Mouse (Mus musculus) ES-E14 (cell line): ENCODE data around the gene Prl4a1. TPM values are rescaled to one million over a fixed set of nuclear protein-coding genes. Genes with fewer than 3 reads are reported as not detected.

Source experiments
- DNase-seq: peaks from one replicate; pipeline ENCODE4 v3.0.0-alpha.2; 2013; ENCODE audit warnings: low read depth, low spot score
- H3K27ac ChIP-seq: 2 replicates; pipeline ENCODE4 v1.5.1; 2012; ENCODE audit warnings: low read depth, mild to moderate bottlenecking, low read length, moderate library complexity, mixed read lengths; ENCODE audit not compliant: poor library complexity, insufficient read depth, severe bottlenecking
- H3K36me3 ChIP-seq: 2 replicates; pipeline ENCODE4 v1.6.1; 2012; ENCODE audit warnings: mild to moderate bottlenecking, low read length, moderate library complexity, mixed read lengths; ENCODE audit not compliant: control insufficient read depth, poor library complexity, insufficient read depth, severe bottlenecking
- H3K4me1 ChIP-seq, 2 experiments: fragments of 150-350 bp in 1 of 2; sonication (generic) in 1 of 2; 2 replicates each; pipeline ENCODE4 v1.6.1; 2012; ENCODE audit warnings: low read length in 2 of 2, mild to moderate bottlenecking in 1 of 2, mixed read lengths in 1 of 2; ENCODE audit not compliant: control insufficient read depth in 2 of 2, insufficient read depth in 2 of 2, poor library complexity in 1 of 2
- H3K4me3 ChIP-seq, 2 experiments: fragments of 150-350 bp in 1 of 2; sonication (generic) in 1 of 2; 2 replicates each; pipeline ENCODE4 v1.5.1; 2012; ENCODE audit warnings: low read length in 2 of 2, low read depth in 1 of 2, mild to moderate bottlenecking in 1 of 2, mixed read lengths in 1 of 2; ENCODE audit not compliant: insufficient read depth in 1 of 2, poor library complexity in 1 of 2, severe bottlenecking in 1 of 2
- H3K9ac ChIP-seq: 2 replicates; pipeline ENCODE4 v1.6.1; 2012; ENCODE audit warnings: low read depth, mild to moderate bottlenecking, low read length, mixed read lengths; ENCODE audit not compliant: poor library complexity, insufficient read depth, severe bottlenecking
- H3K9me3 ChIP-seq: fragments of 150-350 bp; sonication (generic); 2 replicates; pipeline ENCODE4 v1.6.1; 2012; ENCODE audit warnings: low read depth, mild to moderate bottlenecking, low read length; ENCODE audit not compliant: control insufficient read depth, insufficient read depth
- CHD2 ChIP-seq: IDR thresholded peaks from 2 replicates; pipeline ENCODE4 v1.6.1; 2014; ENCODE audit warnings: mild to moderate bottlenecking, low read depth, low read length, inconsistent platforms
- HCFC1 ChIP-seq: IDR thresholded peaks from 2 replicates; pipeline ENCODE4 v1.6.1; 2012; ENCODE audit warnings: low read length, inconsistent platforms, borderline replicate concordance; ENCODE audit not compliant: insufficient read depth
- MAFK ChIP-seq: IDR thresholded peaks from 2 replicates; pipeline ENCODE4 v1.6.1; 2014; ENCODE audit warnings: mild to moderate bottlenecking, low read depth, low read length, inconsistent platforms; ENCODE audit not compliant: insufficient read depth
- ZC3H11A ChIP-seq: IDR thresholded peaks from 2 replicates; pipeline ENCODE4 v1.6.1; 2012; ENCODE audit warnings: low read depth, mild to moderate bottlenecking, inconsistent platforms, low read length, borderline replicate concordance
- ZNF384 ChIP-seq: IDR thresholded peaks from 2 replicates; pipeline ENCODE4 v1.6.1; 2012; ENCODE audit warnings: low read depth, low read length, inconsistent platforms
- in situ Hi-C, 2 experiments: fragments of 600-800 bp; cut with MboI; formaldehyde crosslinking; loops; one replicate each; pipeline ENCODE4 v1.15.1; 2025; ENCODE audit warnings: low sequenced_read_pairs in 2 of 2, inconsistent platforms in 1 of 2; ENCODE audit not compliant: unreplicated experiment in 2 of 2
- total RNA-seq: library from RNA; depleted of rRNA; stranded (reverse); fragments of 300-350 nt; gene quantifications from 2 replicates; pipeline ENCODE4 v1.2.3, GENCODE M21; 2012; rRNA removed

The Prl4a1 gene
- total RNA-seq, 1 experiment: 0.58 TPM

GRCm38 (mm10) chr13:28029330-28029729, 13.3 kb downstream of the Prl4a1 start:
- H3K27ac ChIP-seq: no peak overlapping the region
- H3K36me3 ChIP-seq: no peaks in the 10 kb centered on the region
- no peak overlapping the region for H3K4me3 ChIP-seq
- TF ChIP-seq CHD2 (no peak), HCFC1 (no peak)
- H3K9ac ChIP-seq: no peak overlapping the region
- H3K9me3 ChIP-seq: no peaks in the 10 kb centered on the region
- DNase-seq: no peak
- no peaks in the 10 kb centered on the region for H3K4me1 ChIP-seq
- in situ Hi-C loops: no loop called here

GRCm38 (mm10) chr13:28069315-28069714, 53.3 kb downstream of the Prl4a1 start:
- Histone ChIP-seq H3K4me3 (no peak overlapping the region), H3K9me3 (no peaks in the 10 kb centered on the region), H3K27ac (no peak overlapping the region), H3K9ac (no peak overlapping the region), H3K4me1 (no peaks in the 10 kb centered on the region), H3K36me3 (no peaks in the 10 kb centered on the region)
- no peak for TF ChIP-seq MAFK
- TF ChIP-seq CHD2: no peak
- TF ChIP-seq ZNF384: no peak
- TF ChIP-seq HCFC1: no peak
- no peak for TF ChIP-seq ZC3H11A
- in situ Hi-C loops: no loop called here
- DNase-seq: no peak

Other genes starting within 250 kb of the Prl4a1 start
- gene Prl7c1, start 235.4 kb upstream of the Prl4a1 start, total RNA-seq: not detected in 2 replicates
- 2.7 TPM in 1 of 2 replicates, not detected in the other for gene Prl2a1, start 214.6 kb upstream of the Prl4a1 start, total RNA-seq
- not detected in 2 replicates for gene Prl2c1, start 166.9 kb upstream of the Prl4a1 start, total RNA-seq
- gene Prl5a1, start 126.3 kb downstream of the Prl4a1 start, total RNA-seq: not detected in 2 replicates
- gene Gm11361, start 241.3 kb downstream of the Prl4a1 start, total RNA-seq: 43.6 and 48.4 TPM in 2 replicates